Mouse (Mus musculus): Measurements from ENCODE around the gene Cactin.

DNA sequence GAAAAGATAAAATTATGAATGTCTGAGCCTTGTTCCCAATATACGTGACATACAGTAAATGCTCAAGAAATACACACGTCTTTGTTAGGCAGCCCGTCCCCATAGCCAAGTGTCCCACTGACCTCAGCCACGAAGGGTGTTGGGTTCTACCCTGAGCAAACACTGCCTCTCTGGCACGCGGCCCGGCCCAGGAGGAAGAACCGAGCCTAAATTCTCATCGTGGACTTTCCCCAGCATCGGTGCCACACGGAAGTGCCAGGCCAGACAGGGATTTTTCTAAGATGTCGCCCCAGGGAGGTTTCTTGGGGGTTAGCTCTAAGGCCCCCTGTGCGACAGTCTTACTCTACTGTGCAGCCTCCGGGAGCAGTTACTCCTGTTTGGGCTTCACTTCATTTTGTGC, 31.1 kb upstream of the Cactin start:
- TF ChIP-seq CTCF (IDR thresholded peaks at IDR 0.05; ENCODE audit: low read depth, low read length) (no peak), POLR2A (IDR thresholded peaks at IDR 0.05; ENCODE audit: insufficient read depth, low read length) (no peak)

All from ES-Bruce4 (cell line).